Mouse (Mus musculus): ENCODE data around the gene Ints6. TPM values are rescaled to one million over a fixed set of nuclear protein-coding genes. Genes with fewer than 3 reads are reported as not detected.
"Not testable (repeated sequence)": the region's sequence is repeated elsewhere in the genome, so short reads cannot be mapped to it uniquely, and the experiment has no call there.

Gene Ints6
- polyA plus RNA-seq, 1 experiment from 2014 or later: 15.9 TPM

- Histone ChIP-seq H3K9ac (ENCODE audit: low read length) (no peak overlapping the region), H3K27me3 (replicated peaks; ENCODE audit: control insufficient read depth, insufficient read depth, low read length) (no peaks in the 10 kb centered on the region), H3K9me3 (replicated peaks; ENCODE audit: control insufficient read depth, low read length) (no peaks in the 10 kb centered on the region), H3K4me2 (ENCODE audit: low read length) (no peak overlapping the region), H3K4me1 (ENCODE audit: control insufficient read depth, insufficient read depth, low read length) (no peaks in the 10 kb centered on the region), H3K36me3 (ENCODE audit: control insufficient read depth, insufficient read depth, low read length) (no peaks in the 10 kb centered on the region), H3K27ac (ENCODE audit: low read depth, low read length) (no peak overlapping the region), H3K4me3 (ENCODE audit: low read depth, low read length) (no peak overlapping the region)
- no peak for DNase-seq (ENCODE audit: low spot score)
- ATAC-seq: no peak
- 70% methylated on average over 3 of the region's 3 CpGs for WGBS
Observed at GRCm38 (mm10) chr14:62650376-62650775, 110.6 kb downstream of the Ints6 start.

- WGBS: 88% methylated on average over 6 of the region's 6 CpGs
- H3K27me3 ChIP-seq (replicated peaks; ENCODE audit: control insufficient read depth, insufficient read depth, low read length): no peaks in the 10 kb centered on the region
- no peaks in the 10 kb centered on the region for H3K9me3 ChIP-seq (replicated peaks; ENCODE audit: control insufficient read depth, low read length)
- no peak overlapping the region for H3K4me2 ChIP-seq (ENCODE audit: low read length)
- ATAC-seq (no peak), DNase-seq (ENCODE audit: low spot score) (no peak)
- no peak overlapping the region for H3K27ac ChIP-seq (ENCODE audit: low read depth, low read length)
- no peak overlapping the region for H3K9ac ChIP-seq (ENCODE audit: low read length)
- no peaks in the 10 kb centered on the region for H3K4me1 ChIP-seq (ENCODE audit: control insufficient read depth, insufficient read depth, low read length)
- H3K36me3 ChIP-seq (ENCODE audit: control insufficient read depth, insufficient read depth, low read length): no peaks in the 10 kb centered on the region
- H3K4me3 ChIP-seq (ENCODE audit: low read depth, low read length): no peak overlapping the region
Observed at GRCm38 (mm10) chr14:62648405-62648804, 112.6 kb downstream of the Ints6 start.

- H3K27ac ChIP-seq (ENCODE audit: low read depth, low read length); DNase-seq (ENCODE audit: low spot score); H3K9me3 ChIP-seq (replicated peaks; ENCODE audit: control insufficient read depth, low read length); H3K4me2 ChIP-seq (ENCODE audit: low read length); H3K4me3 ChIP-seq (ENCODE audit: low read depth, low read length); H3K9ac ChIP-seq (ENCODE audit: low read length); H3K4me1 ChIP-seq (ENCODE audit: control insufficient read depth, insufficient read depth, low read length); ATAC-seq; H3K36me3 ChIP-seq (ENCODE audit: control insufficient read depth, insufficient read depth, low read length); H3K27me3 ChIP-seq (replicated peaks; ENCODE audit: control insufficient read depth, insufficient read depth, low read length): not testable (repeated sequence)
- 95% methylated on average over 6 of the region's 7 CpGs for WGBS
Observed at GRCm38 (mm10) chr14:62642368-62642767, 118.6 kb downstream of the Ints6 start.

GRCm38 (mm10) chr14:62640396-62640795 is 120.6 kb downstream of the Ints6 start:
- Histone ChIP-seq H3K4me3 (ENCODE audit: low read depth, low read length) (no peak overlapping the region), H3K27ac (ENCODE audit: low read depth, low read length) (no peak overlapping the region), H3K9ac (ENCODE audit: low read length) (no peak overlapping the region), H3K27me3 (replicated peaks; ENCODE audit: control insufficient read depth, insufficient read depth, low read length) (no peaks in the 10 kb centered on the region), H3K9me3 (replicated peaks; ENCODE audit: control insufficient read depth, low read length) (no peaks in the 10 kb centered on the region), H3K36me3 (ENCODE audit: control insufficient read depth, insufficient read depth, low read length) (no peaks in the 10 kb centered on the region), H3K4me1 (ENCODE audit: control insufficient read depth, insufficient read depth, low read length) (no peaks in the 10 kb centered on the region; the same call in 1 of the 2 replicates), H3K4me2 (ENCODE audit: low read length) (no peak overlapping the region)
- no peak for ATAC-seq
- WGBS: 69% methylated on average over 4 of the region's 4 CpGs
- no peak for DNase-seq (ENCODE audit: low spot score)

- no peaks in the 10 kb centered on the region; the same call in 1 of the 2 replicates for H3K4me1 ChIP-seq (ENCODE audit: control insufficient read depth, insufficient read depth, low read length)
- H3K9me3 ChIP-seq (replicated peaks; ENCODE audit: control insufficient read depth, low read length): no peaks in the 10 kb centered on the region
- H3K4me3 ChIP-seq (ENCODE audit: low read depth, low read length): no peak overlapping the region
- DNase-seq (ENCODE audit: low spot score) (no peak), ATAC-seq (no peak)
- H3K36me3 ChIP-seq (ENCODE audit: control insufficient read depth, insufficient read depth, low read length): no peaks in the 10 kb centered on the region
- H3K27me3 ChIP-seq (replicated peaks; ENCODE audit: control insufficient read depth, insufficient read depth, low read length): no peaks in the 10 kb centered on the region
- no peak overlapping the region for H3K4me2 ChIP-seq (ENCODE audit: low read length)
- H3K27ac ChIP-seq (ENCODE audit: low read depth, low read length): no peak overlapping the region
- WGBS: 86% methylated on average over 5 of the region's 5 CpGs
- no peak overlapping the region for H3K9ac ChIP-seq (ENCODE audit: low read length)
Observed at GRCm38 (mm10) chr14:62639551-62639950, 121.4 kb downstream of the Ints6 start.

- H3K27ac ChIP-seq (ENCODE audit: low read depth, low read length): no peak overlapping the region
- H3K4me1 ChIP-seq (ENCODE audit: control insufficient read depth, insufficient read depth, low read length): no peaks in the 10 kb centered on the region; the same call in 1 of the 2 replicates
- no peak overlapping the region for H3K9ac ChIP-seq (ENCODE audit: low read length)
- WGBS: 76% methylated on average over 6 of the region's 6 CpGs
- ATAC-seq (no peak), DNase-seq (ENCODE audit: low spot score) (no peak)
- no peaks in the 10 kb centered on the region for H3K27me3 ChIP-seq (replicated peaks; ENCODE audit: control insufficient read depth, insufficient read depth, low read length)
- H3K9me3 ChIP-seq (replicated peaks; ENCODE audit: control insufficient read depth, low read length): no peaks in the 10 kb centered on the region
- H3K4me2 ChIP-seq (ENCODE audit: low read length): no peak overlapping the region
- no peaks in the 10 kb centered on the region for H3K36me3 ChIP-seq (ENCODE audit: control insufficient read depth, insufficient read depth, low read length)
- no peak overlapping the region for H3K4me3 ChIP-seq (ENCODE audit: low read depth, low read length)
Observed at GRCm38 (mm10) chr14:62639111-62639510, 121.9 kb downstream of the Ints6 start.

- 32% methylated on average over 6 of the region's 6 CpGs for WGBS
- Histone ChIP-seq H3K9ac (ENCODE audit: low read length) (no peak overlapping the region; the same call in 1 of the 2 replicates), H3K4me2 (ENCODE audit: low read length) (peak overlapping the region; percentile 4; the same call in 1 of the 2 replicates), H3K4me1 (ENCODE audit: control insufficient read depth, insufficient read depth, low read length) (no peaks in the 10 kb centered on the region; the same call in 1 of the 2 replicates), H3K27ac (ENCODE audit: low read depth, low read length) (peak overlapping the region; percentile 29; the same call in 1 of the 2 replicates), H3K36me3 (ENCODE audit: control insufficient read depth, insufficient read depth, low read length) (no peaks in the 10 kb centered on the region), H3K27me3 (replicated peaks; ENCODE audit: control insufficient read depth, insufficient read depth, low read length) (no peaks in the 10 kb centered on the region), H3K4me3 (ENCODE audit: low read depth, low read length) (no peak overlapping the region), H3K9me3 (replicated peaks; ENCODE audit: control insufficient read depth, low read length) (no peaks in the 10 kb centered on the region)
- ATAC-seq (no peak), DNase-seq (ENCODE audit: low spot score) (no peak)
Observed at GRCm38 (mm10) chr14:62638345-62638702, 122.6 kb downstream of the Ints6 start.

GRCm38 (mm10) chr14:62637436-62638344 is 123.3 kb downstream of the Ints6 start:
- H3K9ac ChIP-seq (ENCODE audit: low read length): no peak overlapping the region; the same call in 1 of the 2 replicates

GRCm38 (mm10) chr14:62627951-62628350 is 133.0 kb downstream of the Ints6 start:
- Histone ChIP-seq H3K4me3 (ENCODE audit: low read depth, low read length) (no peak overlapping the region), H3K4me1 (ENCODE audit: control insufficient read depth, insufficient read depth, low read length) (no peaks in the 10 kb centered on the region), H3K9ac (ENCODE audit: low read length) (no peak overlapping the region), H3K4me2 (ENCODE audit: low read length) (no peak overlapping the region), H3K9me3 (replicated peaks; ENCODE audit: control insufficient read depth, low read length) (no peaks in the 10 kb centered on the region), H3K27ac (ENCODE audit: low read depth, low read length) (no peak overlapping the region), H3K36me3 (ENCODE audit: control insufficient read depth, insufficient read depth, low read length) (no peaks in the 10 kb centered on the region), H3K27me3 (replicated peaks; ENCODE audit: control insufficient read depth, insufficient read depth, low read length) (no peaks in the 10 kb centered on the region)
- DNase-seq (ENCODE audit: low spot score) (no peak), ATAC-seq (no peak)
- 86% methylated on average over 5 of the region's 5 CpGs for WGBS

More at GRCm38 (mm10) chr14:62637436-62638344, 123.3 kb downstream of the Ints6 start:
- Histone ChIP-seq H3K4me3 (ENCODE audit: low read depth, low read length) (no peak overlapping the region), H3K27me3 (replicated peaks; ENCODE audit: control insufficient read depth, insufficient read depth, low read length) (no peaks in the 10 kb centered on the region), H3K4me2 (ENCODE audit: low read length) (peak overlapping the region; percentile 4; the same call in 1 of the 2 replicates), H3K36me3 (ENCODE audit: control insufficient read depth, insufficient read depth, low read length) (no peaks in the 10 kb centered on the region), H3K4me1 (ENCODE audit: control insufficient read depth, insufficient read depth, low read length) (no peaks in the 10 kb centered on the region; the same call in 1 of the 2 replicates), H3K27ac (ENCODE audit: low read depth, low read length) (peak overlapping the region; percentile 29; the same call in 1 of the 2 replicates), H3K9me3 (replicated peaks; ENCODE audit: control insufficient read depth, low read length) (no peaks in the 10 kb centered on the region)
- DNase-seq (ENCODE audit: low spot score): peak; percentile 62
- ATAC-seq: peak; percentile 55
- WGBS: 29% methylated on average over 9 of the region's 9 CpGs

All from forebrain, embryonic 14.5 days (tissue).